Mouse (Mus musculus): ENCODE measurements around the gene Tesk1.

DNA sequence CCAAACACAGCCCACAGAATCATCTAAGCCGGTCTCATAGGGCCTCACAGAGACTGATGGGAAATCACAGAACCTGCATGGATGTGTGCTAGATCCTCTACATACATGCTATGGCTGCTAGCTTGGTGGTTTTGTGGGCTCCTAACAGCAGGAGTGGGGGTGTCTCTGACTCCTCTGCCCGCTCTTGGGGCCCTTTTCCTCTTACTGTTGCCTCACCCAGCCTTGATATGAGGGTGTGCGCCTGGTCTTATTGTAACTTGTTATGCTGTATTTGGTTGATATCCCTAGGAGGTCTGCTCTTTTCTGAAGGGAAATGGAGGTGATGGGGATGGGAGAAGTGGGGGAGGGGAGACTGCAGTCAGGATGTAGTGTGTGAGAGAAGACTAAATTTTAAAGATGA is 47.9 kb downstream of the Tesk1 start:
- TF ChIP-seq POLR2A (IDR thresholded peaks at IDR 0.05; ENCODE audit: borderline replicate concordance, low read depth, low read length) (no peak), CTCF (IDR thresholded peaks at IDR 0.05; ENCODE audit: low read depth, low read length) (no peak)

Data from bone marrow macrophage, adult 2 months (primary cell).